Mouse (Mus musculus) bone marrow macrophage, adult 2 months (primary cell): Measurements from ENCODE around the gene S100a4. TPM values are rescaled to one million over a fixed set of nuclear protein-coding genes. Genes with fewer than 3 reads are reported as not detected.

Experiments
- H3K27ac ChIP-seq: 2 replicates; pipeline ENCODE4 v1.5.1; 2012; ENCODE audit warnings: low read depth, low read length; ENCODE audit not compliant: insufficient read depth
- H3K4me1 ChIP-seq: 2 replicates; pipeline ENCODE4 v1.6.1; 2012; ENCODE audit warnings: low read length; ENCODE audit not compliant: control insufficient read depth, insufficient read depth
- H3K4me3 ChIP-seq: 2 replicates; pipeline ENCODE4 v1.5.1; 2012; ENCODE audit warnings: mild to moderate bottlenecking, low read length, moderate library complexity; ENCODE audit not compliant: insufficient read depth
- CTCF ChIP-seq: IDR thresholded peaks from 2 replicates; pipeline ENCODE4 v1.5.1; 2012; ENCODE audit warnings: low read depth, mild to moderate bottlenecking, low read length, moderate library complexity
- POLR2A ChIP-seq: IDR thresholded peaks from 2 replicates; pipeline ENCODE4 v1.6.1; 2012; ENCODE audit warnings: mild to moderate bottlenecking, low read depth, low read length, borderline replicate concordance
- polyA plus RNA-seq: library from polyadenylated mRNA; stranded (reverse); fragments of >200 nt; gene quantifications from 2 replicates; pipeline ENCODE4 v1.2.4, GENCODE M21; 2012; ENCODE audit not compliant: missing spikeins, insufficient read depth, insufficient read length

Gene S100a4
- polyA plus RNA-seq, 1 experiment: 2,861 TPM

DNA sequence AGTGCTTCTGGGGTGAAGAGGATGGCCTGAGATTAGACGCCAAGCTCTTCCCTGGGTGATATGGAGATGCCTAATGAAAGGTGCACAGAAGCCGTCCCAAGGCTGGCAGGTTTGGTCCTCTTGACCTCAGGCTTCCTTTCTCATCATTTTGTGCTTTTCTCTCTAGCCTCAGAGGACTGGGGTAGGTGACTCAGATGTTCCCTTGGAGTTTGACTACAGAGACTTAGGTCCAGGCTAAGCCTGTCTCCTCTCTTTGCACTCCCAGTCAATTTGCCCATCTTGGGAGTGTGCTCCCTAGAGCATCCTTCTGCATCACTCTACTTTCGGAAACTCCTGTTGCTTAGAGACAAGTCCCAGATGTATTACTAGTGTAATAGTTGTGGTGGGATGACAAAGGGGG is 3.8 kb downstream of the S100a4 start:
- TF ChIP-seq POLR2A (no peak), CTCF (no peak)
- peaks cover 59% of the 10 kb centered on the region for H3K4me1 ChIP-seq
- no peak overlapping the region for H3K4me3 ChIP-seq
- H3K27ac ChIP-seq: no peak overlapping the region

DNA sequence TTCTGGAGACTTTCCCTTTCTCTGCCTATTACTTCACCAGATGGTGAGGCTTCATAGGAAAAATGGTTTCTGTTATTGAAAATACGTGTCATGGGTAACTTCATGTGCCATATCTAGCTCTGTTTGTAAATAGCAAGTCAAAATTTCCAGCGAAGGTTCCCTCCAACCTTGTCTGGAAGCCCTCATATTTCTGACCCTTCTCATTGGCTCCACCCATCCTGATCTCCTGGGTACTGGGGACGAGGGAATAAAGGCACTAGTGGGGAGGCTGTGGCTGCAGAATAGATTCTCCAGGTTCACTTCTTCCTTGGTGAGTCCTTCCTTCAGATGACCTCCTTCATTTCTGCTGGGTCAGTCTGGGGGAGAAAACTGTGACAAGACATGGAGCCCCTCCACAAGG is 4.7 kb downstream of the S100a4 start, which contains the start of gene S100a5:
S100a5 (plus strand) TSS at position 301 of the 400 bp plus-strand sequence.
- Histone ChIP-seq H3K4me1 (peaks cover 54% of the 10 kb centered on the region), H3K4me3 (no peak within 1 kb of the TSS), H3K27ac (no peak within 1 kb of the TSS)
- TF ChIP-seq CTCF (no peak), POLR2A (no peak)

DNA sequence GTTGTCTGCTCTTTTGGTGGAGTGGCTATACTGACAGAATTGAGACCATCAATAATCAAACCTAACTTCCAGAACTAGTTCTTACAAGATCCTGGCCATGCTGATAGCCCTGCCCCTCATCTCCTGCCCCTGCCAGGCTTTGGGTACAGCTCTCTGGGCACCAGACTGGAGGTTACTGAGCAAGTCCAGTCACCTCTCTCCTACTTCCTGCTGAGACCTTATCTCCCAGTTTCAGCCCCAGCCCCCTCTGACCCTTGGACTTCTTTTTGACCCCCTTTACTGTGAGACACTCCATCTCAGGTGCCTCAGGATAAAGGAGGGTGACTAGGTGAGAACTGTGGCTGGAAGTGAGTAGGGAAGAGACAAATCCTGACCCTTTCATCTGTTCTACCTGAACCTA is 5.5 kb downstream of the S100a4 start:
- Histone ChIP-seq H3K4me1 (peaks cover 54% of the 10 kb centered on the region), H3K27ac (no peak overlapping the region), H3K4me3 (no peak overlapping the region)
- TF ChIP-seq POLR2A: no peak
- TF ChIP-seq CTCF: no peak

DNA sequence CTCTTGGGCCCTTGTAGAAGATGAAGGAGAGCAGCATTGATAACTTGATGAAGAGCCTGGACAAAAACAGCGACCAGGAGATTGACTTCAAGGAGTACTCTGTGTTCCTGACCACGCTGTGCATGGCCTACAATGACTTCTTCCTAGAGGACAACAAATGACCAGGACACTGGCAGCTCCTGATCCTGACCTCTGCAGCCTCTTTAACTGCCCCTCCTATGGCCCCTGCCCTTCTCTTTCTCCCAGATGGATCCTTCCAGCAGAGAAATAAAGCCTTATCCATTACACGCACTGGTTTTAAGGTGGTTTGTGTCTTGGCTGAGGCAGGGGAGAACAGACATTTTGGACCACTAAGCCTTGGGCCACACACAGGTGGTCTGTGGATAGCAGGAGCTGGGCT is 7.9 kb downstream of the S100a4 start:
- H3K27ac ChIP-seq: no peak overlapping the region
- TF ChIP-seq POLR2A: no peak
- 0 out of 2 replicates have a peak, but pooled peaks have one; percentile 9 for TF ChIP-seq CTCF
- peaks cover 45% of the 10 kb centered on the region for H3K4me1 ChIP-seq
- H3K4me3 ChIP-seq: no peak overlapping the region

DNA sequence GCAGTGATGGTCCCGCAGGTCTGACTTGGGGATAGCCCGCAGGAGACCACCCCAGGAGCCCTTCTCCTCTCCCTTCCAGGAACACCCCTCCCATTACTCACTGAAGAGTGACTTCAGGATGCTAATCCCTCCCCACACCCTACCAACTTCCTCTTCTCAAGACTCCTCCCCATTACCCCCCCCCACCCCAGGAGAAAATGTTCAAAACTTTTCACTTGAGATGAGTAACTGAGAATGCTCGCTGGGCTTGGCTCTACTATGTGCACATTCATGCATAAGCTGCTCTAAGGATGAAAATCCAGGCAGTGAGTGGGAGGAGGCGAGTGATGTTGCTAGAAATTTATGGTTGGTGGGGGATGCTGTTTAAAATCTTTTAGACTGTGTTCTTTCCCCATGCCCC is 8.5 kb downstream of the S100a4 start:
- H3K4me3 ChIP-seq: no peak overlapping the region
- TF ChIP-seq POLR2A (no peak), CTCF (no peak)
- peak overlapping the region; percentile 18; the same call in 1 of the 2 replicates for H3K27ac ChIP-seq
- H3K4me1 ChIP-seq: peaks cover 45% of the 10 kb centered on the region

DNA sequence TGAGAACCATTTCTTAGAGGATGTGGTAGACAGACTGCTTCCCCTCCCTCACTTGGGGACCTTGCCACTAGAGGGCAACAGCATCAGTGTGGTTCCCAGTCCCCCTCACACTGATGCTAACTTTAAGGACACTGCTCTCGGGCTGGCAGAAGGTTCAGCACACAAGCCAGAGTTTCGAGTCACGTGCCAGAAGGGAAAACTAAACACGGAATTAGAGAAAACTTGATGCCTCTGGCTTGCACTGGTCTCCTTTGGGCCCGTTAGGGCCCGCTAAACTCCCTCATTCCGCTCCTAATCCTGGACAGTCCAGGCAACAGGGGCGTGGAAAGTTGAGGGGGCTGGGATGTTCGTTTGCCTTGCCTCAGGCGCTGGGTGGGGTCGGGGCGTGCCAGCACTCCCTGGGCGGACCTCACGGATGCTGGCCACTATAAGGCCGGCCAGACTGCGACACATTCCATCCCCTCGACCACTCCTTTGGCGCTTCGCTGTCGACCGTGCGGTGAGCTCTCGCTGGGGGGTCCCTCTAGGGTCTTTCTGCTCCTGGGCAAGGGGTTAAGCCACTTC is 9.2 kb downstream of the S100a4 start, which contains the start of gene S100a6:
S100a6 (plus strand) TSS at position 155 of the 564 bp plus-strand sequence.
- peak; percentile 43 for TF ChIP-seq CTCF
- TF ChIP-seq POLR2A: no peak
- H3K27ac ChIP-seq: peak within 1 kb of the TSS; percentile 36
- H3K4me1 ChIP-seq: peaks cover 43% of the 10 kb centered on the region
- peak within 1 kb of the TSS; percentile 60 for H3K4me3 ChIP-seq

DNA sequence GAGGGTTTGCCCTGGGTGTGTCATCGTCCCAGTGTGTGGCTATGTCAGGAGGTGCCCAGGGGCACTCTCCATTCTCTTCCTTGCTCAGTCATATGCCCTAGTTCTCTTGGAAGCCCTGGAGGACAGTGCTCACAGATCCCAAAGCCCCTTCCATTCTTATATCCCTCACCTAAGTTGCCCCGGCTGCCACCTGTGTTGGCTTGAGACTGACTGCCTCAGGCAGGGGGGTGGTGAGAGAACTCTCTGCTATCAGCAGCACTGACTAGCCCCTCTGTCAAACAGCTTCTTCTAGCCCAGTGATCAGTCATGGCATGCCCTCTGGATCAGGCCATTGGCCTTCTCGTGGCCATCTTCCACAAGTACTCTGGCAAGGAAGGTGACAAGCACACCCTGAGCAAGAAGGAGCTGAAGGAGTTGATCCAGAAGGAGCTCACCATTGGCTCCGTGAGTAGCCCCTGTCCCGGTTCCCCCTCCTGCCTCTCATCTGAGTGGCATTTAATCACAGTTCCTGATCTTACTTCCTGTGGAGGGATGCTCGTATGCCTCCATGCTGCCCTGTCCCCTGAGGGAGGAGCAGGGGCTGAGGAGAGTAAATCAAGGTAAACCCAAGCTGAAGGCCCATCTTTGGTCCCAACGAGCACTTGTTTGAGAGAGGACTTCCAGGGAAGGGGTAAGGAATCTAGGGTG is 10.0 kb downstream of the S100a4 start:
- TF ChIP-seq CTCF (no peak), POLR2A (no peak)

DNA sequence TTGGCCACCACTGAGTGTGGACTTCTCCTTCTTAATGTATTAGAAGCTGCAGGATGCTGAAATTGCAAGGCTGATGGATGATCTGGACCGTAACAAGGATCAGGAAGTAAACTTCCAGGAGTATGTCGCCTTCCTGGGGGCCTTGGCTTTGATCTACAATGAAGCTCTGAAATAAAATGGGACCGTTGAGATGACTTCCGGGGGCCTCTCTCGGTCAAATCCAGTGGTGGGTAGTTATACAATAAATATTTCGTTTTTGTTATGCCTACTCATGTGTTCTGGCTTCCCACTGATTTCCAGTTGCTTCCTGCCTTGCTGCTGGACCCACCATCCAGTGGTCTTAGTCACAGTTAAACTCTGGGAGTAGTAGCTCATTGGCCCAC is 10.6 kb downstream of the S100a4 start:
- TF ChIP-seq CTCF: no peak
- TF ChIP-seq POLR2A: no peak
- H3K27ac ChIP-seq: no peak overlapping the region

More for the DNA sequence above, 10.0 kb downstream of the S100a4 start:
- Histone ChIP-seq H3K4me3 (peak overlapping the region; percentile 60), H3K4me1 (peaks cover 36% of the 10 kb centered on the region), H3K27ac (peak overlapping the region; percentile 36)

DNA sequence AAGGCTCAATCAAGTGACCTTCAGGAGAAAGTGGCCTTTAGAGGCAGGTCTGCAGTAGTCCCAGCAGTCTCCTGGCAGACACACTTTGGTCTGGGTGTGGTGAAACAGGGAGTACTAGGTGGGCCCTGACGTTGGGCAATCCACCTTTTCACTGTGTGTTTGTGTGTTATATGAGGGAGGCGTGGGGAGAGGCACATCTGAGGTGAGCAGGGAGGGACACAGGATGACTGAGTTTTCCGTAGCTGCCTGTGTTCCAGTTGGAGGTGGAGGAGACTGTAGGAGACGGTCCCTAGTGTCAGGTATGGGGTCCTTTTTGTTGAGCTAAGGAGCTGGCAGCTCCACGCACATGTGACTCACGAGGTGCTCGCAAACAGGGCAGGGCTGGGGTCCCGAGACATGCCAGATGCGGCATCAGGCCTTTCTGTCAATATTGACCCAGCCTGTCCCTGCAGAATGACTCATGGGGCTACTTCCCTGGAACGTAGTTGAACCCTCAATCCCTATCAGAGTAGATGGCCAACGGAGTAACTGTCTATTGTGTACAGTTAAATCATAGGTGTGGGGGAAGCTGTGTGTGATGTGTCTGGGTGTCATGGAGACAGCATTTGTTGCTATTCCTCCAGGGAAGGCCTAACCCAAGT is 11.2 kb downstream of the S100a4 start:
- Histone ChIP-seq H3K4me1 (peaks cover 28% of the 10 kb centered on the region), H3K27ac (no peak overlapping the region), H3K4me3 (peak overlapping the region; percentile 60)
- TF ChIP-seq POLR2A (no peak), CTCF (no peak)

More for the DNA sequence above, 10.6 kb downstream of the S100a4 start:
- Histone ChIP-seq H3K4me3 (peak overlapping the region; percentile 60), H3K4me1 (peaks cover 32% of the 10 kb centered on the region)

DNA sequence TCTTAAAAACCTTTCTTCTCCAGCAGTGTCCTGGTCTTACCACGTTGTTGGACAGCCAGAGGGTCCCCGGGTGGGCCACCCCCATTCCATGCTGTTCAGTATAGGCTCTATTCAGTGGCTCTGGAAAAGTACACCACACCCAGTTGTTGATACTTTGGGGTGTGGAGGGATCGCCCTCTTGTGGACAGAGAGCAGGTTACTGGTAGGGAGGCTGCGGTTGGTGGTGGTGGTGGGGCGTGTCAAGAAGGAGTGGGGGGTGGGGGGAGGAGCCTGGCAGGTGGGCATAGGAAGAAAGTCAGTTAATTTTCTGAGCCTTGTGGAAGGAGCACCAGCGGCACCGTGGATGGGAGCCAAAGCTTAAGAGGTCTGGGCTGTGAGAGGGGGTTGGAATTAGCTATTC is 11.8 kb downstream of the S100a4 start:
- no peak overlapping the region for H3K27ac ChIP-seq
- H3K4me3 ChIP-seq: peak overlapping the region; percentile 60; the same call in 1 of the 2 replicates
- peaks cover 28% of the 10 kb centered on the region for H3K4me1 ChIP-seq
- TF ChIP-seq CTCF (peak; percentile 79), POLR2A (no peak)
